Mouse (Mus musculus): Measurements from ENCODE around the gene Card6.

The Card6 gene

DNA sequence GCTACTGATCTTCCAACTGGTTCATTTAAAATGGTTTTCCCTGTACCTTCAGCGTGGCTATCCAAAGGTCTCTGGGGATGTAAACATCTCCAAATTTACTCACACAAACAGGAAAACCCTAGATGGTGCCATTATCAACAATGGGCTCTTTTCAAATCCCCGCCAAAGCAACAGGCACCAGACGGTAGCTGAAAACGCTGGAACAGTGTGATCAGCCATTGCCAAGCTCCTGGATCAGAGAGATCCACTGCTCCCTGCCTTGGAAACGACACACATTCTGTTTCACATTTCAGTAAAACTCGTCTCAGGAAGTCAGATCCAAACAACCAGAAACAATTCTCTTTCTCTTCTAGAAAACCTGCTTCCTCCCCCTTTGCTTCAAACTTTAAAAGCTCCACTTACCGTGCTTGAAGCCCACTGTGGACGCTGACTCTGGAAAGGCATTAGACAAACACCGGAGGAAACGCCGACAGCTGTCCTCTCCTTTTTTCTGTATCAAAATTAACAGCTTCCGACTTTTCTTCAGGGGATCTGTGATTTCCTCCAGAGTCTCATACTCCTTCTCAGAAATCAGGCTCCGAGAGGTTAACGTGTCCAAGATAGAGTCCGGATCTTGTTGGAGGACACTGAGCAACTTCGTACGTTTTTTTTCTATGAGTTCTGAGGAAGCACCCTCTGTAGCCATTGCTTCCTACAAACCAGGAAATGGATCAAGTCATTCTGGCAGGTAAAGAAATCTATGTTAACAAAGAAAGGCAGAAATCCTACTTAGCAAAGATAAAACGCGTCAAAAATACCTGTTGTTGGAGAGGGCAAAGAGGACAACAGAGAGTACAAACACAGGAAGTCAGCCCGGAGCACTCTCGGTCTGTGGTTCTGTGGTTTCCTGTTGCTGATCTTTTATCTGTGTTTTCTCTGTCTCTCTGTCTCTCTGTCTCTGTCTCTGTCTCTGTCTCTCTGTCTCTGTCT, at the start of gene Card6:
Gene Card6, minus strand, starts transcription at position 854 of the 969 bp plus-strand sequence.
- in situ Hi-C loops (cut with MboI, MseI) = loop anchor here in 1 of 2 experiments (10.0 to 25.0 kb wide), 2 partner anchors 337 to 1071 kb away; partner anchors contain the start of gene Oxct1

GRCm38 (mm10) chr15:5157386-5157785, 49.0 kb upstream of the Card6 start:
- in situ Hi-C loops (cut with MboI, MseI) = no loop called here

GRCm38 (mm10) chr15:5156355-5156754, 48.0 kb upstream of the Card6 start:
- in situ Hi-C loops (cut with MboI, MseI) = no loop called here

GRCm38 (mm10) chr15:5155093-5155492, 46.8 kb upstream of the Card6 start:
- in situ Hi-C loops (cut with MboI, MseI) = no loop called here

- in situ Hi-C loops (cut with MboI, MseI) = no loop called here
These were observed 46.3 kb upstream of the Card6 start for GRCm38 (mm10) chr15:5154621-5155020.

DNA sequence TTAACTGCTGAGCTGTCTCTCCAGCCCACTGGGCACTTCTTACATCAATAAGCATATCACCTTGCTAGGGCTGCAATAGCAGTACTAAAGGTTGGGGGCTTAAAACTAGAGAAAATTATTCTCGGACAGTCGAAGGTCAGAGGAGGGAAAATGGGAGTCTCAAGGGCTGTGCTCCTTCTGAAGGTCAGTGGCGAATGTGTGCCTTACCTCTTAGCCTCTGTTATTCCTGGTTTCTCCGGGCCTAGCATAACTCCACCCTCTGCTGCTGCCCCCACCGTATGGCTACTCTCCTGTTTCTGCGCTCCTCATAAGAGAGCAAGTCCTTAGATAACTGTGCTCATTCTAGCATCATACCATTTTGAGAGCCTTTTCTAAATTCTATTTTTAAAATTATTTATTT, 43.8 kb upstream of the Card6 start:
- in situ Hi-C loops (cut with MboI, MseI) = no loop called here

- in situ Hi-C loops (cut with MboI, MseI) = loop anchor here in 1 of 2 experiments (5.0 to 25.0 kb wide), 2 partner anchors 38 to 1438 kb away; partner anchors contain the start of gene Ttc33
These were observed 40.8 kb upstream of the Card6 start for GRCm38 (mm10) chr15:5149187-5149586.

GRCm38 (mm10) chr15:5145196-5145945, 37.0 kb upstream of the Card6 start:
- in situ Hi-C loops (cut with MboI, MseI) = loop anchor here in 1 of 2 experiments (5.0 to 25.0 kb wide), 2 partner anchors 42 to 1442 kb away; partner anchors contain the start of gene Ttc33

DNA sequence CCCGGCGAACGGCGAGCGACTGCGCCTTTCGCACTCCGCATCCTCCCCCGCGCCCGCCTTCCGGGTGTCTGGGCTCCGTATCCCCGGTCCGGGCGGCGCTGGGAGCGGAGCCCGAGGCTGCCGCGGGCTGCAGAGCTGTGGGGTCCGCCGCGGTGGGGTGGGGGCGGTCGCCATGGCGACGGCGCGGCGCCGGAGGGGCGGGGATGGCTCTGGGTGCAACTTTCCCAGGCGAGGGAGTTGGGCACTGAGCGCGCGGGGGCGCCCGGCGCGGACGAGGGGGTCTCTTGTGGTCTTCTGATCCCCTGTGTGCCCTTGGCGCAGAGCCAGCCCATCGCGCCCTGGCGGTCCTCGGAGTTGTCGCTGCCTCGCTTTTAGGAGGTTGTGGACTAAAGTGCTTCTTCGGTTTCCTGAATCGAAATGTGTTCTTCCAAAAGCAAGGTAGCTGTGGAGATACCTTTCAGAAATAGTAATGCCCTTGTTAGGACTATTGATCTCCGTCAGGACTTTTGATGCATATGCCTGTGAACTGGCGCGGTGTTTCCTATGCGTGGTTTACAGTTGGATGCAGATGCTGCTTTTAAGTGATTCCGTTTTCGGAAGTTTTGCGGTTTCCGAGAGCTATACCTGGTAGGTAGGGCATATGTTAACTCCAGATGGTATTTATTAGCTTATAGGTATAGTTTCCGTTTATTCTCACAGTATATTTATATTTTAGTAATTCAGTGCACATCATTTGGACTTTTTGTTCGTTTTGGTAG, 35.9 kb upstream of the Card6 start:
- in situ Hi-C loops (cut with MboI, MseI) = loop anchor here in 1 of 2 experiments (25.0 kb wide), 1 partner anchor 1443 kb away; no protein-coding TSS in a partner anchor

- in situ Hi-C loops (cut with MboI, MseI) = loop anchor here in 1 of 2 experiments (25.0 kb wide), 1 partner anchor 1444 kb away; no protein-coding TSS in a partner anchor
These were observed 35.2 kb upstream of the Card6 start, which contains the start of gene Prkaa1 for GRCm38 (mm10) chr15:5143361-5144020. Gene Prkaa1 (plus strand): TSS chr15:5143861.

DNA sequence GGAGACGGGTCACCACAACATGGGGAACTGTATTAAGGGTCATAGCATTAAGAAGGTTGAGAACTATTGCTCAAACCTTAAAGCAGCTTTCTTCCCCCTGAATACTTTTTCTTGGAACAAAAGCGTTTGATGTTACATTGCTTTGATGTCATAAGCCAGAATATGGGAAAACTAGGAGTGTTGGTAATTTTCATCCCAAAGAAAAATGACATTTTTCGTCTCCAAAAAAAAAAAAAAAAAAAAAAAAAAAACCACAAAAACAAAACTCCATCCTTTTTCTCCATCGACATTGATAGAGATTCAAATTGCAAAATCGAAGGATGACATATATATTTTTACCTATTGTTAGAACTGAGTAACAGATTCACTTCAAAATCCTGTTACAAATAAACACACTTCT, 34.4 kb upstream of the Card6 start:
- in situ Hi-C loops (cut with MboI, MseI) = loop anchor here in 1 of 2 experiments (25.0 kb wide), 1 partner anchor 1445 kb away; no protein-coding TSS in a partner anchor

GRCm38 (mm10) chr15:5142047-5142446, 33.7 kb upstream of the Card6 start:
- in situ Hi-C loops (cut with MboI, MseI) = loop anchor here in 1 of 2 experiments (25.0 kb wide), 1 partner anchor 1445 kb away; no protein-coding TSS in a partner anchor

GRCm38 (mm10) chr15:5140357-5140756, 32.0 kb upstream of the Card6 start:
- in situ Hi-C loops (cut with MboI, MseI) = loop anchor here in 1 of 2 experiments (25.0 kb wide), 1 partner anchor 1447 kb away; no protein-coding TSS in a partner anchor

DNA sequence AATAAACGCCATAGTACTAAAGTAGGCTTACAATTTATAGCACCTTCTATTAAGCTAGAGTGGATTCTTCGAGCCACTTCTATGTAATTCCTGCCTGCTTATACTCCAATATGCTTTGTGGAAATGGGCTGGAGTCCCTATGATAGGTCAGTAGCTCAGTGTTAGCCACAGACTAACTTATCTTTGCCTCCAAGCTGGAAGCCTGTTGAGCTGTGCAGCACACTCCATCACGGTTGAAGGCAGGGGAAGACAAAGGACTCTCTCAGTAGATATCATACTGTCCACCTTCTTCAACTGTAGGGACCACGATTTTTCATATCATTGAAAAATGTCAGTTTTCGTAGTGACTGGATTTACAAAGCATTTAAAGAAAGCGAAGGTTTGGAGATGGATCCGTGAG, 31.5 kb upstream of the Card6 start:
- in situ Hi-C loops (cut with MboI, MseI) = loop anchor here in 1 of 2 experiments (25.0 kb wide), 1 partner anchor 1447 kb away; no protein-coding TSS in a partner anchor

GRCm38 (mm10) chr15:5139366-5139765, 31.0 kb upstream of the Card6 start:
- in situ Hi-C loops (cut with MboI, MseI) = loop anchor here in 1 of 2 experiments (25.0 kb wide), 1 partner anchor 1448 kb away; no protein-coding TSS in a partner anchor

GRCm38 (mm10) chr15:5138021-5138856, 29.9 kb upstream of the Card6 start:
- in situ Hi-C loops (cut with MboI, MseI) = loop anchor here in 1 of 2 experiments (25.0 kb wide), 1 partner anchor 1449 kb away; no protein-coding TSS in a partner anchor

DNA sequence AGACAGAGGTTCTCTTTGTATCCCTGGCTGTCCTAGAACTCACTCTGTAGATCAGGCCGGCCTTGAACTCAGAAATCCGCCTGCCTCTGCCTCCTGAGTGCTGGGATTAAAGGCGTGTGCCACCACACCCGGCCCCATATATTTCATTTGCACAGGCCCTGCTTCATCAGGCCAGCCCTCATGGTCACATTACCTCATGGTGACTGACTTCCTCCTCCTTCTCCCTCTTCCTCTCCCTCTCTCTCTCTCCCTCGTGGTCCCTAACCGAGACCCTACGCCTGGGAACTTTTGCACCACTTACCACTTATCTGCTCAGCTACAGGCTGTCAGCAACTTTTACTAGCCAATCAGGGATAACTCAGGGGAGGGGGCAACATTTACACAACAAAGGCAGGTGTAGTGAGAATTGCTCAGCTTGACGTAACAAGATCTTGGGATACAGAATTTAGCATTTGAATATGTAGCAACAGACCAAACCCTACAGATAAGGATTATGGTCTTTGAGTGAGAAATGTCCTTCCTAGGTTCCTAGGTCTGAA, 26.7 kb upstream of the Card6 start:
- in situ Hi-C loops (cut with MboI, MseI) = loop anchor here in 1 of 2 experiments (25.0 kb wide), 1 partner anchor 1452 kb away; no protein-coding TSS in a partner anchor

DNA sequence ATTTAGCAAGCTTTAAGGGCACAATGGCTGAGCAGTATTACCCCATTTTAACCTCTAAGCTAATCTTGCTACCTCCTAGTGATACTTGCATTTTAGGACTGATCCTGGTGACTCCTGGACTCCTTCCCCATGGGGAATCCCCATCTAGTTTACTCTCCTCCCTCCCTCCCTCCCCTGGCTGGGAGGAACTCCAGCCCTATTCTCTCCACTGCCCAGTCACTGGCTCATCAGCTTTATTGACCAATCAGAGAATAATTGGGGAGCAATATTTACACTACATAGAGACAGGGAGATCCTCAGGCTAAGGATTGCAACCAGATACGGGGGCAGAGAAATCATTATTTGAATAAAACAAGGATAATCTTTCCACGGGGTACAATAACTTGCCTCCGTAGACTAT, 25.8 kb upstream of the Card6 start:
- in situ Hi-C loops (cut with MboI, MseI) = loop anchor here in 1 of 2 experiments (25.0 kb wide), 1 partner anchor 1453 kb away; no protein-coding TSS in a partner anchor
